Mouse (Mus musculus) liver, adult 2 months (tissue): ENCODE data around the gene Cul1.

Source experiments
- CTCF ChIP-seq: fragments of 200-500 bp; IDR thresholded peaks from 2 replicates; pipeline ENCODE4 v1.5.1; 2011; ENCODE audit warnings: low read depth, low read length, control low read depth
- POLR2A ChIP-seq: fragments of 200-500 bp; IDR thresholded peaks from 2 replicates; pipeline ENCODE4 v1.6.1; 2011; ENCODE audit warnings: low read length, control low read depth; ENCODE audit not compliant: insufficient read depth; ENCODE audit errors: extremely low read depth

DNA sequence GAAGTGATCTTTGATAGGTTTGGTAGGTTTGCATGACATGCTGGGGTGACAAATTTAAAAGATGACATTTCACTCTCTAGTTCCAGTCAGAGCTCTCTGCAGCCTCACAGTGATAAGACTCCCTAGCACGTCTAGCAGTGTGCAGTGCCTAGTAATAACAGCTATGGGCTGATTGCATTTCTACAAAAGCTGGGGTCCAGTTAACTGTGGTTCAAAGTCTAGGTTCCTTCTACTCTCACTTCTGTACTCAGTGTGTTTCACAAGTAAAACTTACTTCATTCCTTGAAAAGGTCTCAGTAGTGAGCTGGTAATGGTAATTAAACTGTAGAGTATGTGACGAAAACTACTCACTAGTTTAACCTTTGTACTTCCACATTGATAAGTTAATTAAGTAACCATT is 66.8 kb downstream of the Cul1 start:
- TF ChIP-seq CTCF (no peak), POLR2A (no peak)
